Mouse (Mus musculus) embryonic facial prominence, embryonic 11.5 days (tissue): ENCODE results near the gene Commd1. TPM values are rescaled to one million over a fixed set of nuclear protein-coding genes. Genes with fewer than 3 reads are reported as not detected.

ENCODE experiments used
- ATAC-seq: fragments of 200-750 bp; cut with Nextera tagmentation; replicated peaks from 2 replicates; pipeline ENCODE4 v1.8.0; 2017; ENCODE audit warnings: low read depth; ENCODE audit not compliant: insufficient number of reproducible peaks, low FRiP score, low TSS enrichment
- DNase-seq: peaks from one replicate; pipeline ENCODE4 v3.0.0-alpha.2; 2015; ENCODE audit warnings: low spot score
- H3K27ac ChIP-seq: fragments of 300-500 bp; sonication (generic); replicated peaks from 2 replicates; pipeline ENCODE4 v1.5.1; 2014; ENCODE audit warnings: mild to moderate bottlenecking, low read depth, low read length, control low read depth
- H3K27me3 ChIP-seq: fragments of 300-500 bp; sonication (generic); 2 replicates; pipeline ENCODE4 v1.6.1; 2014; ENCODE audit warnings: mild to moderate bottlenecking, low read length, moderate library complexity, mixed read lengths; ENCODE audit not compliant: control insufficient read depth, insufficient read depth
- H3K36me3 ChIP-seq: fragments of 300-500 bp; sonication (generic); replicated peaks from 2 replicates; pipeline ENCODE4 v1.6.1; 2014; ENCODE audit warnings: low read depth, mild to moderate bottlenecking, low read length, moderate library complexity, mixed read lengths; ENCODE audit not compliant: control insufficient read depth, insufficient read depth
- H3K4me1 ChIP-seq: fragments of 300-500 bp; sonication (generic); 2 replicates; pipeline ENCODE4 v1.6.1; 2014; ENCODE audit warnings: low read length, mixed read lengths; ENCODE audit not compliant: control insufficient read depth, insufficient read depth
- H3K4me2 ChIP-seq: fragments of 300-500 bp; sonication (generic); 2 replicates; pipeline ENCODE4 v1.6.1; 2014; ENCODE audit warnings: low read depth, mild to moderate bottlenecking, control low read depth, low read length, moderate library complexity
- H3K4me3 ChIP-seq: fragments of 300-500 bp; sonication (generic); 2 replicates; pipeline ENCODE4 v1.5.1; 2014; ENCODE audit warnings: low read depth, low read length, control low read depth
- H3K9ac ChIP-seq: fragments of 300-500 bp; sonication (generic); replicated peaks from 2 replicates; pipeline ENCODE4 v1.6.1; 2014; ENCODE audit warnings: mild to moderate bottlenecking, control low read depth, low read length
- H3K9me3 ChIP-seq: fragments of 300-500 bp; sonication (generic); replicated peaks from 2 replicates; pipeline ENCODE4 v1.6.1; 2016; ENCODE audit warnings: mild to moderate bottlenecking, low read length, inconsistent platforms, mixed read lengths; ENCODE audit not compliant: control insufficient read depth
- WGBS: fragments of 180-500 bp; shearing (Covaris S2); extraction: QIAGEN DNeasy Blood & Tissue Kit; methylation state at CpG from one replicate; pipeline ENCODE4 v1.1.7; 2014; 5-methylcytosine and 5-hydroxymethylcytosine counted together
- polyA plus RNA-seq: library from polyadenylated mRNA; unstranded; fragments of >200 nt; fragmentation: Nextera tagmentation; extraction: Ambion mirVana; gene quantifications from 2 replicates; pipeline ENCODE4 v1.2.1, GENCODE M21; 2014

Commd1 gene
- polyA plus RNA-seq, 1 experiment from 2014 or later: 452 TPM

GRCm38 (mm10) chr11:22891876-22892275 is 90.3 kb downstream of the Commd1 start:
- H3K27ac ChIP-seq: no peak overlapping the region
- no peaks in the 10 kb centered on the region for H3K36me3 ChIP-seq
- 87% methylated on average over 7 of the region's 7 CpGs for WGBS
- DNase-seq: no peak
- no peaks in the 10 kb centered on the region for H3K9me3 ChIP-seq
- H3K4me2 ChIP-seq: no peak overlapping the region
- H3K4me3 ChIP-seq: no peak overlapping the region
- H3K4me1 ChIP-seq: no peaks in the 10 kb centered on the region
- no peak overlapping the region for H3K9ac ChIP-seq
- ATAC-seq: no peak
- H3K27me3 ChIP-seq: no peaks in the 10 kb centered on the region

- Histone ChIP-seq H3K4me3 (no peak overlapping the region), H3K27ac (no peak overlapping the region), H3K36me3 (no peaks in the 10 kb centered on the region), H3K9me3 (no peaks in the 10 kb centered on the region), H3K4me2 (no peak overlapping the region), H3K4me1 (no peaks in the 10 kb centered on the region), H3K9ac (no peak overlapping the region), H3K27me3 (no peaks in the 10 kb centered on the region)
- ATAC-seq: no peak
- 77% methylated on average over 9 of the region's 9 CpGs for WGBS
- no peak for DNase-seq
Measured at GRCm38 (mm10) chr11:22891242-22891641, 90.9 kb downstream of the Commd1 start.

DNA sequence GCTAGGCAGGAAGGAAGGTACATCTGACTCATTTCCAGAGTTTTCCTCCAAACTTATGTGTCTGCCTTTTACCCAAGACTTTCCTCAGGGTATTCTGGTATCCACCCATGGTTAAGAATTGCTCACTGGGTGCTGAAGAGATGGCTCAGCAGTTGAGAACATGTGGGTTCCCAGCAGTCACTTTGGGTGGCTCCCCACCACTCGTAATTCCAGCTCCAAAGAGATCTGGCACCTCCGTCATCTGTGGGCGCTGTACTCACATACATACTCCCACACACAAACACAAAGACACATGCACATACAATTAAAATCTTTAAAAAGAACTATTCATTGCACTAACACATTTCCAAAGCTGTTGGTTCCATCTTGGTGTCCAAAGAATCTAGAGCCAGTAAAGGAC is 93.0 kb downstream of the Commd1 start:
- Histone ChIP-seq H3K9me3 (no peaks in the 10 kb centered on the region), H3K4me3 (no peak overlapping the region), H3K4me2 (no peak overlapping the region), H3K27ac (no peak overlapping the region), H3K36me3 (no peaks in the 10 kb centered on the region), H3K27me3 (no peaks in the 10 kb centered on the region), H3K9ac (no peak overlapping the region), H3K4me1 (no peaks in the 10 kb centered on the region)
- ATAC-seq (no peak), DNase-seq (no peak)
- WGBS: 93% methylated on average over 3 of the region's 3 CpGs

GRCm38 (mm10) chr11:22886991-22887390 is 95.2 kb downstream of the Commd1 start:
- Histone ChIP-seq H3K27ac (no peak overlapping the region), H3K4me1 (no peaks in the 10 kb centered on the region), H3K4me3 (no peak overlapping the region), H3K36me3 (no peaks in the 10 kb centered on the region), H3K4me2 (no peak overlapping the region), H3K27me3 (no peaks in the 10 kb centered on the region), H3K9ac (no peak overlapping the region), H3K9me3 (no peaks in the 10 kb centered on the region)
- ATAC-seq (no peak), DNase-seq (no peak)
- 89% methylated on average over 4 of the region's 4 CpGs for WGBS

DNA sequence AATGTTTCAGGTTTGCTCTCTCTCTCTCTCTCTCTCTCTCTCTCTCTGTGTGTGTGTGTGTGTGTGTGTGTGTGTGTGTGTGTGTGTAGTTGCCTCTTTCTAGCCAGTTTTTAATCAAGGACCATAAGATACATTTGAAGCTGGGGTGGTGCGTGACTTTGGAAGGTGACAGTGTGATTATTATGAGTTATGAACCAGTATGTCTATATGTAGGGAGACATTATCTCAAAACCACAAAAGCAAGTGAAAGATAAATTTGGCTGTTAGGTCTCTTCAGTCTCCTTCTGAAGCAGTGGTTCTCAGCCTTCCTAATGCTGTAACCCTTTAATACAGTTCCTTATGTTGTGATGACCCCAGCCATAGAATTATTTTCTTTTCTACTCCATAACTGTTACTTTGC is 96.8 kb downstream of the Commd1 start:
- Histone ChIP-seq H3K9ac (no peak overlapping the region), H3K4me2 (no peak overlapping the region), H3K4me3 (no peak overlapping the region), H3K9me3 (no peaks in the 10 kb centered on the region), H3K36me3 (no peaks in the 10 kb centered on the region), H3K27ac (no peak overlapping the region), H3K27me3 (no peaks in the 10 kb centered on the region), H3K4me1 (no peaks in the 10 kb centered on the region)
- 96% methylated on average over 1 of the region's 1 CpGs for WGBS
- ATAC-seq (no peak), DNase-seq (no peak)

DNA sequence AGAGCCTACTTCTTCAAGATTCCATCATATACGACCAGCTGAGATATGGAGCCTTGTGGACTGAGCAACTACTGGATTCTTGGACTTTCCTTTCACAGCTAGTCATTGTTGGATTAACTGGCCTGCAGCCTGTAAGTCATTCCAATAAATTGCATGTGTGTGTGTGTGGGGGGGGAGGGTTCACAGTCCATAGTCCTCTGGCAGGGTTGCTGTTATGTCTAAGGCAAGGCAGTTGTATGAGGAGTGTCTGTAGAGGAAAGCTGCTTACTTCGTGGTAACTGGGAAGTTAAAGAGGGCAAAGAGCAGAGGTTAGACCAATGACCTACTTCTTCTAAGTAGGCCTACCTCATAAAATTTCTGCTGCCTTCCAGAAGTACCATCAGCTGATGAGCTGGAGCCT is 98.5 kb downstream of the Commd1 start:
- Histone ChIP-seq H3K4me3 (no peak overlapping the region), H3K4me2 (no peak overlapping the region), H3K4me1 (no peaks in the 10 kb centered on the region), H3K27me3 (no peaks in the 10 kb centered on the region), H3K9ac (no peak overlapping the region), H3K9me3 (no peaks in the 10 kb centered on the region), H3K36me3 (no peaks in the 10 kb centered on the region), H3K27ac (no peak overlapping the region)
- no peak for ATAC-seq
- 79% methylated on average over 2 of the region's 2 CpGs for WGBS
- DNase-seq: no peak

- H3K27me3 ChIP-seq: no peaks in the 10 kb centered on the region
- H3K9ac ChIP-seq: no peak overlapping the region
- H3K36me3 ChIP-seq: no peaks in the 10 kb centered on the region
- no peaks in the 10 kb centered on the region for H3K9me3 ChIP-seq
- ATAC-seq (no peak), DNase-seq (no peak)
- no peak overlapping the region for H3K4me3 ChIP-seq
- H3K27ac ChIP-seq: no peak overlapping the region
- H3K4me1 ChIP-seq: no peaks in the 10 kb centered on the region
- H3K4me2 ChIP-seq: no peak overlapping the region
Measured at GRCm38 (mm10) chr11:22882926-22883325, 99.3 kb downstream of the Commd1 start.

DNA sequence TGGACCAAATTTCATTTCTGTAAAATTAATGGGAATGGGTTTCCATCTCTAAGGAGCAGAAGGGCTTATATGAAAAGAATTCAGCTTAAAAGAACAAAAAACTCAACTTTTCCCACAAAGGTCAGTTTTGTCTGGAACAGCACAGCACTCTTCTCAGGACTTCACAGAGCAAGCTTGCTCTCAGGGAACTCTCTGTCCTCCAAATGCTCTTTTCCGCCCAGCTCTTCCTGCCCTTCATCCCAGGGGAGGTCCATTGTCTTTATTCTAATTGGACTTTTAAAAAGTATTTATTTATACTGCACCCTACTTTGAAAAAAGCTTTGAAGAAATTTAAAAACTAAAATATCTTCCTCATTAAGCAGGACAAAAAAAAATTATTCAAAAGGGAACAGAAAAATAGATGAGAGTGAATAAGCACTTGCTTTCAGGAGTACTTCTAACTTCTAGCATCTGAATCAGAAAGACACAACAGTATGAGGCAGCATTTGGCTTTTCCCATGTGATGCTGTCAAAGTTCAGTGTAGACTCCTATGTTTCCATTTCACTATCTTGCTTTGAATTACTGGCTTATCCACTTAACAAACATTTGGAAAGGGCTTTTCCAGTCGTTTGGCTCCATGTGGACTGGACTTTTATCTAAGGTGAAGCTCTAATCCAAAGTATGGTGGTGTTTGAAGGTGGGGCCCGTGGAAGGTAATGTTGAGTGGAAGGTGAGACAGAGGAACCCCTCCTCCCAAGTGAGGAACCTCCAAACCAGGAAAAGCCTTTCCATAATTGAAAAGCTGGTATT is 101.6 kb downstream of the Commd1 start:
- no peaks in the 10 kb centered on the region for H3K9me3 ChIP-seq
- H3K4me3 ChIP-seq: no peak overlapping the region
- H3K9ac ChIP-seq: no peak overlapping the region
- H3K36me3 ChIP-seq: no peaks in the 10 kb centered on the region
- H3K27me3 ChIP-seq: no peaks in the 10 kb centered on the region
- H3K27ac ChIP-seq: no peak overlapping the region
- no peak for ATAC-seq
- H3K4me1 ChIP-seq: no peaks in the 10 kb centered on the region
- no peak overlapping the region for H3K4me2 ChIP-seq
- DNase-seq: no peak
- 63% methylated on average over 3 of the region's 3 CpGs for WGBS
